Mouse (Mus musculus): ENCODE results near the gene Drc1. TPM values are rescaled to one million over a fixed set of nuclear protein-coding genes. Genes with fewer than 3 reads are reported as not detected.

Drc1 gene
- polyA plus RNA-seq, 1 experiment from 2014 or later = not detected

- WGBS (ENCODE audit: missing documents) = 50% methylated on average over 7 of the region's 7 CpGs
- no peak overlapping the region for H3K27ac ChIP-seq
- H3K4me3 ChIP-seq (ENCODE audit: inconsistent target) = no peak overlapping the region
- H3K36me3 ChIP-seq (ENCODE audit: inconsistent target) = no peaks in the 10 kb centered on the region
- no peaks in the 10 kb centered on the region for H3K79me2 ChIP-seq (ENCODE audit: inconsistent target)
Measured at GRCm38 (mm10) chr5:30355114-30355513, 73.9 kb downstream of the Drc1 start.

- Histone ChIP-seq H3K36me3 (ENCODE audit: inconsistent target) (no peaks in the 10 kb centered on the region), H3K4me3 (ENCODE audit: inconsistent target) (no peak overlapping the region), H3K79me2 (ENCODE audit: inconsistent target) (no peaks in the 10 kb centered on the region), H3K27ac (no peak overlapping the region)
- 77% methylated on average over 14 of the region's 14 CpGs for WGBS (ENCODE audit: missing documents)
Measured at GRCm38 (mm10) chr5:30355559-30356159, 74.5 kb downstream of the Drc1 start.

- Histone ChIP-seq H3K79me2 (ENCODE audit: inconsistent target) (no peaks in the 10 kb centered on the region), H3K27ac (no peak overlapping the region)
Measured at GRCm38 (mm10) chr5:30356647-30357046, 75.5 kb downstream of the Drc1 start.

GRCm38 (mm10) chr5:30358436-30359099 lies 77.4 kb downstream of the Drc1 start:
- Histone ChIP-seq H3K79me2 (ENCODE audit: inconsistent target) (no peaks in the 10 kb centered on the region), H3K27ac (no peak overlapping the region), H3K4me3 (ENCODE audit: inconsistent target) (no peak overlapping the region), H3K36me3 (ENCODE audit: inconsistent target) (no peaks in the 10 kb centered on the region)
- WGBS (ENCODE audit: missing documents) = 86% methylated on average over 10 of the region's 10 CpGs

More at GRCm38 (mm10) chr5:30356647-30357046, 75.5 kb downstream of the Drc1 start:
- Histone ChIP-seq H3K36me3 (ENCODE audit: inconsistent target) (no peaks in the 10 kb centered on the region), H3K4me3 (ENCODE audit: inconsistent target) (no peak overlapping the region)
- 93% methylated on average over 7 of the region's 7 CpGs for WGBS (ENCODE audit: missing documents)

- WGBS (ENCODE audit: missing documents) = 94% methylated on average over 8 of the region's 8 CpGs
- no peak overlapping the region for H3K4me3 ChIP-seq (ENCODE audit: inconsistent target)
- H3K27ac ChIP-seq = no peak overlapping the region
- no peaks in the 10 kb centered on the region for H3K79me2 ChIP-seq (ENCODE audit: inconsistent target)
- H3K36me3 ChIP-seq (ENCODE audit: inconsistent target) = no peaks in the 10 kb centered on the region
Measured at GRCm38 (mm10) chr5:30367405-30367804, 86.2 kb downstream of the Drc1 start.

- H3K36me3 ChIP-seq (ENCODE audit: inconsistent target) = no peaks in the 10 kb centered on the region
- no peak overlapping the region for H3K4me3 ChIP-seq (ENCODE audit: inconsistent target)
- no peaks in the 10 kb centered on the region for H3K79me2 ChIP-seq (ENCODE audit: inconsistent target)
- H3K27ac ChIP-seq = no peak overlapping the region
- WGBS (ENCODE audit: missing documents) = 4% methylated on average over 5 of the region's 5 CpGs
Measured at GRCm38 (mm10) chr5:30369426-30369825, 88.2 kb downstream of the Drc1 start.

GRCm38 (mm10) chr5:30382876-30383275 lies 101.7 kb downstream of the Drc1 start:
- Histone ChIP-seq H3K36me3 (ENCODE audit: inconsistent target) (no peaks in the 10 kb centered on the region), H3K4me3 (ENCODE audit: inconsistent target) (no peak overlapping the region), H3K27ac (no peak overlapping the region), H3K79me2 (ENCODE audit: inconsistent target) (no peaks in the 10 kb centered on the region)
- 37% methylated on average over 7 of the region's 7 CpGs for WGBS (ENCODE audit: missing documents)

GRCm38 (mm10) chr5:30387726-30388125 lies 106.5 kb downstream of the Drc1 start:
- Histone ChIP-seq H3K79me2 (ENCODE audit: inconsistent target) (no peaks in the 10 kb centered on the region), H3K36me3 (ENCODE audit: inconsistent target) (no peaks in the 10 kb centered on the region), H3K27ac (no peak overlapping the region), H3K4me3 (ENCODE audit: inconsistent target) (no peak overlapping the region)
- WGBS (ENCODE audit: missing documents) = 80% methylated on average over 6 of the region's 6 CpGs

GRCm38 (mm10) chr5:30389836-30390235 lies 108.6 kb downstream of the Drc1 start:
- WGBS (ENCODE audit: missing documents) = 93% methylated on average over 5 of the region's 5 CpGs

GRCm38 (mm10) chr5:30391473-30391872 lies 110.3 kb downstream of the Drc1 start:
- H3K4me3 ChIP-seq (ENCODE audit: inconsistent target) = no peak overlapping the region
- no peaks in the 10 kb centered on the region for H3K79me2 ChIP-seq (ENCODE audit: inconsistent target)
- H3K27ac ChIP-seq = no peak overlapping the region
- H3K36me3 ChIP-seq (ENCODE audit: inconsistent target) = no peaks in the 10 kb centered on the region
- WGBS (ENCODE audit: missing documents) = 33% methylated on average over 7 of the region's 7 CpGs

More at GRCm38 (mm10) chr5:30389836-30390235, 108.6 kb downstream of the Drc1 start:
- Histone ChIP-seq H3K36me3 (ENCODE audit: inconsistent target) (no peaks in the 10 kb centered on the region), H3K79me2 (ENCODE audit: inconsistent target) (no peaks in the 10 kb centered on the region), H3K4me3 (ENCODE audit: inconsistent target) (no peak overlapping the region), H3K27ac (no peak overlapping the region)

GRCm38 (mm10) chr5:30400521-30400920 lies 119.3 kb downstream of the Drc1 start:
- Histone ChIP-seq H3K79me2 (ENCODE audit: inconsistent target) (no peaks in the 10 kb centered on the region), H3K36me3 (ENCODE audit: inconsistent target) (no peaks in the 10 kb centered on the region), H3K4me3 (ENCODE audit: inconsistent target) (no peak overlapping the region), H3K27ac (no peak overlapping the region)
- WGBS (ENCODE audit: missing documents) = 83% methylated on average over 5 of the region's 5 CpGs

- H3K27ac ChIP-seq = no peak overlapping the region
- H3K4me3 ChIP-seq (ENCODE audit: inconsistent target) = no peak overlapping the region
- WGBS (ENCODE audit: missing documents) = 75% methylated on average over 8 of the region's 8 CpGs
- H3K79me2 ChIP-seq (ENCODE audit: inconsistent target) = no peaks in the 10 kb centered on the region
- H3K36me3 ChIP-seq (ENCODE audit: inconsistent target) = no peaks in the 10 kb centered on the region
Measured at GRCm38 (mm10) chr5:30401165-30401564, 120.0 kb downstream of the Drc1 start.

- H3K36me3 ChIP-seq (ENCODE audit: inconsistent target) = no peaks in the 10 kb centered on the region
- H3K79me2 ChIP-seq (ENCODE audit: inconsistent target) = no peaks in the 10 kb centered on the region
- H3K27ac ChIP-seq = no peak overlapping the region
- no peak overlapping the region for H3K4me3 ChIP-seq (ENCODE audit: inconsistent target)
- WGBS (ENCODE audit: missing documents) = 53% methylated on average over 9 of the region's 9 CpGs
Measured at GRCm38 (mm10) chr5:30406876-30407275, 125.7 kb downstream of the Drc1 start.

- no peak overlapping the region for H3K27ac ChIP-seq
- no peaks in the 10 kb centered on the region for H3K36me3 ChIP-seq (ENCODE audit: inconsistent target)
- 90% methylated on average over 10 of the region's 10 CpGs for WGBS (ENCODE audit: missing documents)
- no peaks in the 10 kb centered on the region for H3K79me2 ChIP-seq (ENCODE audit: inconsistent target)
- H3K4me3 ChIP-seq (ENCODE audit: inconsistent target) = no peak overlapping the region
Measured at GRCm38 (mm10) chr5:30411524-30411923, 130.3 kb downstream of the Drc1 start.

GRCm38 (mm10) chr5:30415381-30415780 lies 134.2 kb downstream of the Drc1 start:
- WGBS (ENCODE audit: missing documents) = 85% methylated on average over 1 of the region's 2 CpGs
- no peaks in the 10 kb centered on the region for H3K36me3 ChIP-seq (ENCODE audit: inconsistent target)
- H3K79me2 ChIP-seq (ENCODE audit: inconsistent target) = no peaks in the 10 kb centered on the region
- no peak overlapping the region for H3K4me3 ChIP-seq (ENCODE audit: inconsistent target)
- H3K27ac ChIP-seq = no peak overlapping the region
